Mouse (Mus musculus): ENCODE results near the gene Syt7. TPM values are rescaled to one million over a fixed set of nuclear protein-coding genes. Genes with fewer than 3 reads are reported as not detected.

Gene Syt7
- total RNA-seq, 2 experiments from 2014 or later = 279 to 314 TPM

DNA sequence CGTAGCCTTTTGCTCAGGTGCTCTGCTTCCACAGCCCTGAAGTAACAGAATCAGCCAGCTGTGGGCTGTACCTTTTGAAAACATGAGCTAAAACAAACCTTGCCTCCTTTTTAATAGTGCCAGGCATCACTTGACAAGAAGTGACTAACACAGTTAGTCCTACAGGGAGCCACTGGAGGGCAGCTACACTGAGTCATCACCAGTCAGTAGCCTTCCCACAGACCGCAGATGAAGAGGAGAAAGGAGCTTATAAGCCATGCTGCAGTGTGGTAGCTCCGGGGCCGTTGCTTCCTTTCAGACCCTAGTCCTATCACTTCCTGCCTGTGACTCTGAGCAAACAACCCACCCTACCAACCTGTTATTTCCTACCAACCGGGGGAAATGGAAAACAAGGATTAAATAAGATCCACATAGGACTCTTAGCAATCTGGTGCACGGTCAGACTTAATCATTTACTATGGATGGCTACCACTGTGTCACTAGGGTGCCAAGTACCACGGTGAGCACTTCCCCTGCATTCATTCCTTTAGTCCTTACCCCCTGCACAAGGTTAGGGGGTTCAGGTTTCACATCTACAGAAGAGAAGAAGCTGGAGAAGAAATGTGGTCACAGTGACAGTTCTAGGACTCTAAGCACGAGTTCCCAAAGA, 108.7 kb downstream of the Syt7 start:
- DNase-seq (ENCODE audit: low spot score in 2 of 2) = no peak
- intact Hi-C loops (cut with DNase I) = no loop called here

- intact Hi-C loops (cut with DNase I) = no loop called here
- DNase-seq (ENCODE audit: low spot score in 2 of 2) = no peak
Observed at GRCm38 (mm10) chr19:10500581-10500980, 111.7 kb downstream of the Syt7 start.

GRCm38 (mm10) chr19:10502571-10502970, 113.7 kb downstream of the Syt7 start:
- DNase-seq (ENCODE audit: low spot score in 2 of 2) = peak in 1 of 2 experiments; percentile 38
- intact Hi-C loops (cut with DNase I) = no loop called here

Other genes with a start within 250 kb of the Syt7 start
- 100 to 1,000 TPM; 155 to 165 TPM for gene Fads1, start 206.2 kb upstream of the Syt7 start, total RNA-seq (2021)
- gene Tmem258, start 185.1 kb upstream of the Syt7 start, total RNA-seq (2021) = 10 to 100 TPM; 84.1 to 88.2 TPM
- 1 to 10 TPM; 7.3 to 9.2 TPM for gene Fen1, start 184.9 kb upstream of the Syt7 start, total RNA-seq (2021)
- gene Myrf, start 148.3 kb upstream of the Syt7 start, total RNA-seq (2021) = 10 to 100 TPM in 1 of 2 experiments, 1 to 10 TPM in 1; 9.9 to 16.0 TPM
- 10 to 100 TPM; 84.2 to 85.4 TPM for gene Dagla, start 84.2 kb upstream of the Syt7 start, total RNA-seq (2021)
- gene Lrrc10b, start 68.4 kb downstream of the Syt7 start, total RNA-seq (2021) = 10 to 100 TPM in 1 of 2 experiments, 1 to 10 TPM in 1; 8.8 to 12.7 TPM
- gene Ppp1r32, start 93.8 kb downstream of the Syt7 start, total RNA-seq (2021) = 1 to 10 TPM in 1 of 2 experiments, under 1 TPM in 1; 0.89 to 1.0 TPM
- 10 to 100 TPM; 70.2 to 70.9 TPM for gene Cpsf7, start 136.2 kb downstream of the Syt7 start, total RNA-seq (2021)
- 10 to 100 TPM; 59.0 to 60.1 TPM for gene Sdhaf2, start 137.1 kb downstream of the Syt7 start, total RNA-seq (2021)
- 10 to 100 TPM; 10.2 to 11.4 TPM for gene Tmem216, start 167.1 kb downstream of the Syt7 start, total RNA-seq (2021)
- 10 to 100 TPM; 11.8 to 12.1 TPM for gene Cyb561a3, start 188.1 kb downstream of the Syt7 start, total RNA-seq (2021)
- 10 to 100 TPM; 11.2 to 13.2 TPM for gene Tmem138, start 188.3 kb downstream of the Syt7 start, total RNA-seq (2021)
- 100 to 1,000 TPM; 195 to 201 TPM for gene Ddb1, start 216.2 kb downstream of the Syt7 start, total RNA-seq (2021)
- 10 to 100 TPM; 24.7 to 26.2 TPM for gene Tkfc, start 216.6 kb downstream of the Syt7 start, total RNA-seq (2021)
- under 1 TPM; 0.37 to 0.76 TPM for gene Vwce, start 245.1 kb downstream of the Syt7 start, total RNA-seq (2021)

All from left cerebral cortex, postnatal 14 days (tissue).